Mouse (Mus musculus) testis, postnatal 14 days (tissue): ENCODE measurements at regions not wholly inside any gene's neighbourhood (a gene's known extent, or its start where the extent isn't known, plus 50 kb on each side); places are given as distances from the start of the nearest gene placed in this dataset.

Source experiments
- DNase-seq: peaks from one replicate; pipeline ENCODE4 v3.0.0; 2021; ENCODE audit warnings: low spot score

DNA sequence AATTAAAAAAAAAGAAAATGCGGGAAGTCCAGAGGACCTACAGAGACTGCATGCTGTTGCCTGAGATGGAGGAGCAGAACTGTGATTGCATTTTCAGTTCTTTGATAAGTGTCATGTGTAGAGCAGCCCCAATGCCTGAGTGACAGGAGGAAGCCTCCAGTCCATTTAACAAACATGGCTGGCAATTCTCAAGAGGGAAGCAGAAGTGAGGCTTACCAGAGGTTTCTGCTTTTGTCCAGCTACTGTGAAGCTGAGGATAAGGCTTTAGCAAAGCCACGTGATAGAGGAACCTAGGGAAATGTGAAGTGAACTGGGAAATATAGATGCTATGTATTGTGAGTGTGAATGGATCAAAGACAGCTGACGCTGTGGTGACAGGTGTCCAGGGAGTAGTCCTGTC lies 56.6 kb downstream of the Sucnr1 start:
- no peak for DNase-seq

DNA sequence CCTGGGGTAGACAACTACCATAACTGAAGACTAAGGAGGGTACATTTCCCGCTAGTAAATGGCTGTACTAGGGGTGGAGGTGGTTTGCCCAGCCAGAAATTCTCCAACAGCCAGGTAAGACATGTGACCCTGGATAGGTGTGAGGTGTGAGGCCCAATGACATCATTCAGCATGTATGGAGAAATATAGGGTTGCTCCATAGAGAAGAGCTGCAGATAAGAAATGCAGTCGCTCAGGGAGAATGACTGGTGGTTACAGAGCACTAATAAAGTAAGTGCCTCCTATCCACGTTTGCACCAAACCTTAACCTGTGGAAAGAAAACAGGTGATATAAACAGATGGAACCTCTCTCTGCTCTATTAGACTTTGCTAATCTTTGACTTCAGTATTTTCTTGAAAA lies 78.2 kb downstream of the Sucnr1 start:
- no peak for DNase-seq

DNA sequence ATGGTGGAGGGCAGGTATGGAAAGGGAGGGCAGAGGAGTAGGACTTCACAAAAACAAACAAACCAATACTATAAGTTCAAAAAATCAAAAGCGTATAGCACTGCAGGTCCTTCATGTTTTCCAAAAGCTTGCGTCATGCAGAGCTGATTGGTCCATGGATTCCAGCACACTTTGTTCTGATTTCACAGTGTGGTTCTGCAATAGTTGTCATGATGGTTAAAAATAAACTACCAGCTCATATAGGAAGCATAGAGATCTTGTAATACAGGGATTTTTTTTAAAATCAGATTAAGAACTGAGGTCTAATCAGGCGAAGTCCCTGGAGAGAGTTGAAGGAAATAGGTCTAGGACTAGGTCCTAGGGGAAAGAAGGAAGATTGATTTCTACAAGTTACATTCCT lies 86.0 kb downstream of the Sucnr1 start:
- DNase-seq, result no peak

DNA sequence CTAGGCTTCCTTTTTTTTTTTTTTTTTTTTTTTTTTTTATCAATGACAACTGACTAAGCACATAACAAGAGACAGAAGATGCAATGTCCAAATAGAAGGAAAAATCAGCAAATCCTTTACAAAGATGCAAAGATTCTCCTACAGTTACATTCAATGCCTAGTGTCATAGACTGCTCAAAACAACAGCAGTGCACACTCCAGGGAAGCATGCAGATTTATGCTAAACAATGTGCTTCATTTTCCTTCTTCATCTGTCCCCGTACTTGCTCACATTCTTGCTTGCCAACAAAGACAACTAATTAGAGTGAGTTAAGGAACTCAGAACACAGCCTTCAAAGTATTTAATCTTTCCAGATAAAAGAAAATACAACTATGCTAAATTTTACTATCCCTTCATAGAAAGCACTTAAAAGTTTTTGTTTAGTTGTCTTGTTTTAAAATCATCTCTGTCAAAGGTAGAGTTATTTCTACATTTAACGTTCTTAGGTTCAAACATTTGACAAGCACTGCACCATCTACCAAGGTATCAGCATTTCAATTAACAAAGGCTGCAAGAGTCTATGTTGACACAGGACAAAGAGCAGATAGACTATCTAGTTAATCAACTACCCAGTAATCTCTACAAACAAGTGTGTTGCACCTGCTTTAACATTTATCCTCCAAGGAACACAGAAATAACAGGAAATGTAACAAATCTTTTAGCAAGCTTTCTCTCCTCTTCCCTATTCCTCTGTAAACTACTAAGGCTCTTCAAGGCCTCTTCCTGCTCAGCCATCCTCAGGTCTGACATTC lies 86.7 kb downstream of the Sucnr1 start:
- DNase-seq, result no peak

DNA sequence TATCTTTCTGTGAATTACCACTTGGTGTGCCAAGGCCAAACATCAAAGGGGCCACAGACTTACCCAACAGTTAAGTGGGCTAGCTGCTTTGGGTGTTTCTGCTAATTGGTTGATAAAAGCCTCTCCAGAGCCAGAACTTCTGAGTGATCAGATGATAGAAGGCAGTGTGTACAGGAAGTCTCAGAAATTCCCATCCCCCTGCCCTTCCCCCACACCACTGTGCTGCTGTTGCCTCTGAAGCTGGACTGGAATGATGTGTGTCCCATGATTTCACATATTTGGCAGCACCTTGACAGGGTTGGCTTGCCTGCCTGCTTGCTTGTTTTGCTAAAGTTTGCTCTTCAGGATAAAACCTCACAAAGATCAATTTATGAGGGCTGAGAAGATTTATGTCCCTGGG lies 87.9 kb downstream of the Sucnr1 start:
- DNase-seq, result no peak

DNA sequence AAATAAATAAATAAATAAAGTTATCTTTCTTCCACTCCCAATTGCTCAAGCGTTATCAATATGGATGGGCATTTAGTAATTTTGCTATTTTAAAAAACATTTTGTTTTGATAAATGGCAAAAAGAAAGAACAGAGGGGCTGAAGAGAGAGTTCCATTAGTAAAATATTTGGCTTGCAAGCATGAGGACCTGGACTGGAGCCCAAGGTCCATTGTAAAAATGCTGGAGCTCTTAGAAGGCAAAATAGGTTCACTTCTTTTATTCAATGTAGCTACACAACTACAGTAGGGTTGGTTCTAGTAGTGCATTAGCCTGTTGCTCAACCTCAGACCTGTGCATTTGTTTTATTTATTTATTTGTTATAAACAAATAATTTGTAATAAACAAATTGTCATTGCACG lies 102.8 kb downstream of the Sucnr1 start:
- peak; percentile 11 for DNase-seq

DNA sequence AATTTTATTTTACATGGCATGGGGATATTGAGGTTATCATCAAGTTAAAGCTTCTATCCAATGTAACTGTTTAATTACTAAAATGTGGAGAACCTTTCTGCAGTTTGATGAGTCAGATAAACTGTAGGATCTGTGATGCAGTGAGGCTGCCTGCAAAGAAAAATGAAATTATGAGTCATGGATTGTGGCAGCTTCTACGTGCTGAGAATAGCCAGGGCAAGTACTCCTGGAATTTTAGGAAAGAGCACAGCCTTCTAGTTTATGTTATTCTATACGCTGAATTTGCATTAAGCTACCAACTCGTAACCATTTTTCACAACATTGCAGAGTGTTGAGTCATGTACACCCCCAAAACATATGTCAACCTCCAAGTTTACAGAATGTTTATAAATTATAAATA lies 114.4 kb downstream of the Sucnr1 start:
- no peak for DNase-seq

DNA sequence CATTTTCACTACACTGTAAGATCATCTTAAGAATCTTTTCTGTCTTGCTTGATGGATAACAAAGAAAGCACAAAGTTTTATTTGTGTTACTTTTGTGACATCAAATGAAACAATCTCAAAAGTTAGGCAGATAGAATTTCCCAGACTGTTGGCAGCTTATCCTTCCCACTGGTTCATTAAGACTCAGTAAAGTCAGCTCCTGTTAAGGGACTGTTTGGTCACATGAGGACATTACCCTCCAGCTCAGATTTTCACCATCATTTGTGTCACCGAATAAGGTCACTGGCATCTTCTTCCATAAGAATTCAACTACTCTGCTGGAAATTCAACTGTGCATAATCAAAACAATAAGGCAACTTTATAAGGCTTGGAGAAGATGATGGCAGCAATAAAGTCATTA lies 126.3 kb downstream of the Sucnr1 start:
- DNase-seq, result no peak

DNA sequence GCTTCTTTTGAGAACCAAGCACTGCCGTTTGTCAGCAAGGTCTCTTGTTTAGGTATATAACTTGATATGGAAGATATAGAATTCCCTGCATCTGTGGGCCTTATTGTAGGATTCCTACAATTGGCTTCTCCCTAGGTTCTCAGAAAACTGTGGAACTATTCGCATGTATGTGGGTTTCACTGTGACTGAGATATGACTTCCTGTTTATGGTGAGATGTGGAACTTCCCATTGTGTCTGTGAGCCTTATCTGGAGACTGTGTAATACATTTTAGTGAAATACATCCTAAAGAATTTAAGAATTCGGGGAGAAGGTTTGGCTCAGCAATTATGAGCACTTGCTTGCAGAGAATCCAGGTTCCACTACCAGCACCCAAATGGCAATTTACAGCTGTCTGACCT lies 137.3 kb downstream of the Sucnr1 start:
- DNase-seq, result no peak

DNA sequence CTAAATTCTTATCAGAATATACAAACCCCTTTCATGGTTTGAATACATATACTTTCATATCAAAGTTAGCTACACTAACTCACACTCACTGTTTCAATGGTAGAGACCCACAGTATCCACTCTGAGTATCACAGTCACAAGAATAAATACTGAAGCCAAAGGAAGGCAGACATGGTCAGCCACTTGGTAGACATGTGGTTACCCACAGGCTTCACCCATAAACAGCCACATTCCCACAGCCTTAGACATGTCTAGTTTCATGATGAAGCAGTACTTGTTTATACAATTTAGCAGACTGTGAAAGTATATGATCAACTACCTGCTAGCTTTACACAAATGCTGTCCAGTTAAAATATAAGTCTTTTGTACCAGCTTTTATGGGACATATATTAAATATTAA lies 159.0 kb downstream of the Sucnr1 start:
- no peak for DNase-seq

DNA sequence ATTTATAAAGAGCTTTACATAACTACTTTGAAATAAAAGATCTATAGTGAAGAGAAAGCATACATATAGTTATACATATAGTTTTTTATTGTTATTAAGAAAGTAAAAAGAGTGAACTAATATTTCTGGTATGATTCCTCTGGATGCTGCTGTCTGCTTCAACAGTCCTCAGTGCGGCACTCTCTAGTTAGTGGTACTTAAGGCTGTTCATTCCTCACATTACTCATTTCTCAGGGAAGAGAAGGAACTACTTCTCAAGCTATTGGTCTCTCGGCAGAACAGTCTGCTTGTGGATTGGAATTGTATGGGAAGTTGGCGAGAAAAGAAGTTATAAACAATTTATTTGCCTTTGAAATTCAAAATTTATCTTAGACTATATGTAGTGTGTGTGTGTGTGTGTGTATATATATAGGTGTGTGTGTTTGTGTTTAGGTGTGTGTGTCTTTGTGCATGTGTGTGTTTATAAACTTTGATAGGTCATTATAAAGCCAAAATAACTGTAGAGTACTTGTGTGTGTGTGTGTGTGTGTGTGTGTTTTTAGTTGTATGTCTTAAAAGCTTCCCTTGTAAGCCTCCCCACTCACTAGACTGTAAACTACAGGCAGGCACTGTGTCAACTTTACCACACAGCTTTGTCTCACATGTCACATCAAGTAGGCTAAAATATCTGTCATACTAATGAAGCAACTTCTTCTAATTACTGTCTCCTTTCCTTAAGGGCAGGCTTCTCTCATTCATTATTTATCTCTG lies 185.2 kb downstream of the Sucnr1 start:
- DNase-seq, result no peak

DNA sequence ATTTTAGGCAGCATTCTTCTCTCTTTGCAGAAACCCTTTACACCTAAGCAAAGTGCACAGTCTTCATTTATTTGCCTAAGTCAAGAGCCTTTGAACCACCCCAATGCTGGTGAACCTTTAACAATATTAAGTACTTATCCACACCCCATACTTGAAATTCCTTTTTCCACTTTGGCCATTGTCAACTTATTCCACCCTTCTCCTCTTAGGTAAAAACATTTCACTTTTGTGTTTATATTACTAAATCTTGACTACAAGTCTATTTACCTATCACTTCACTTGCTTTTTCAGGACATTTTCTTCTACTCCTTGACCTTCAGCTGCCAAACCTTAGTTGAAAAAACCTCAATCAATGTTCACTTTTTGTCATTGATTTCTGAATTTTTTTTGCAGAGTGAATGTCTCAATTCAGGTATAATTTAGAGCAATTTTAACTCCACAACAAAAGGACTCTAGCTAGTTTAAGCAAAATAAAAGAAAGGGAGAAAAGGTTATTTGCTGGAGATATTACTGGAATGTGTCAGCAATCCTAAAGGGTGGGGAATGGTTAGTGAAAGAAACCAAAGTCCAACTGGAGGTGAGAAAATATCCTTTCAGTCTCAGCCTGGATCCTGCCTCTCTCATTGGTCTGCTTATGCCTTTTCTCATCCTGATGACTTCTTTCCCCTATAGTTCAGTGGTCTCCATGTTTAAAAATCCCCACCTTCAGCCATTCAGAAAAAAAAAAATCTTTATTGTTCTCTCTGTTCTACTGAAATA lies 185.9 kb downstream of the Sucnr1 start:
- no peak for DNase-seq

DNA sequence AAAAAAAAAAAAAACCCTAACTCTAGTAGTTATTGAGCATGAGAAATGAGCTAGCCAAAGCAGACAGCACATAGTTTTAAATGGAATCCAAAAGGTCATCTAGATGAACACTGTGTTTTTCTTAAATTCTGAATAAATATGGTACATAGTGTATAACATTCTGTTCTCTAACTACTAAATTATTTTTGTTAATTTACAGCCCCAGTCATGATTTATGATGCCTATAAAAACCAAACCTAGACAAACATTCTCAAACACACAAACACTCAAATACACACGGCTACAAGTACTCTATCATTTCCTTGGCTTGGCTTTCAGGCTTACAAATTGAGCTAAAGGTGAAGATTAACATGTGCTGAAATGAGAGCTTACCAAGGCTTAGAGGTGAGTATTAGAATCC lies 188.8 kb downstream of the Sucnr1 start:
- DNase-seq, result no peak

DNA sequence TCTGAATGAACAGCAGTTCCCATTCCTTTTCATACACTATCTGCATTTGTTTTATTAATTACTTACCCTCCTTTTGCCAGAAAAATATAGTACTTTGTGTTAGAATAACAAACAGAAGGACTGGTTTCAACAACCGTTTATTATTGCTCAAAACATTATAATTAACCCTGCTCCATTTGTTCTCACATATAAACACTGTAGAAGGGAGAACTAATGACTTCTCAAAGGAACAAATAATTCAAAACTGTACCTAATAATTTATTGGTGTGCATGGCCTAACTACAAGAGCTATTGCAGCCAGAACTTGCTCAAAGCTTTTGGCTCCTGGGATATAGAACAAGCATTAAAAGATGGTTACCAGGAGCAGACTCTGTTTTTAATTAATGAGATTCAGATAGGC lies 192.1 kb downstream of the Sucnr1 start:
- DNase-seq, result no peak

DNA sequence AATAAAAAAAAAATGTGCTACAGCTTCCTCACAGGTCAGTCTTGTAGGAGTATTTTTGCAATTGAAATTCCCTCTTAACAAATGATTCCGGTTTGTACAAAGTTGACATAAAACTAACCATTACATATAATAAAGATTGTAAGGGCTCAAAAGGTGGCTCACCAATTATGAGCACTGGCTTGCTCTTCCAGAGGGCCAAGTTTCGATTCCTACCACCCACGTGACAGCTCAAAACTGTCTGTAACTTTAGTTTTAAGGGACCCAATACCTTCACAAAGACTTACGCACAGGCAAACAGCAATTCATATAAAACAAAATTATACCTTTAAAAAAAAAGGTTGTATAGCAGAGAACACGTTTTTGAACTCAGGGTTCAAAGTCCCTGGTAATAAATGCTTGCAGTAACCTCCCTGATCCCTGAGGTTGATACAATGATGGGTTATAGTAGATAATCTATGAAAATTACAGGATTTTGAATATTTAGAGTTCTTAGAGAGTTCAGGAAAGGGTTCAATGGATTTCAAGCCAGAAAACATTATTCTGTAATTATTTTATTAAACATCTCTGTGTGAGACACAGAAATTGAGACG lies 193.7 kb downstream of the Sucnr1 start:
- no peak for DNase-seq

DNA sequence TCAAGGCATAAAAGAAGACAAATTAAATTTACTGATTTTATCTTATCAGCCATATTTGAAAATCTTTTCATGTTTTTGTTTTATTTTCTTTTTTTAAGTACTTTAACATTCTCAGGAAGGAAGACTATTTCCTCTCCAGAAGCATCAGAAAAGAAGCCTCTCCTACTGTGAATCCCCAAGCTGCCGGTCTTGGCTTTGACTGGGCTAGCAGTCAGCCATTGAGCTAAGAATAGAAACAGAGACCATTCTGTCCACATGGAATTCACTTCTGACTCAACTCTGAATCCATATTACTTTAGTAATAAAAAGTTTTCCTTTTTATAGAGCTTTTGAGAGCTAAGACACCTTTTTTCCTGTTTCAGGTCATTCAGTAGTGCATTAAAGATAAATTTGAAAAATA lies 194.8 kb upstream of the Mbnl1 start:
- no peak for DNase-seq

DNA sequence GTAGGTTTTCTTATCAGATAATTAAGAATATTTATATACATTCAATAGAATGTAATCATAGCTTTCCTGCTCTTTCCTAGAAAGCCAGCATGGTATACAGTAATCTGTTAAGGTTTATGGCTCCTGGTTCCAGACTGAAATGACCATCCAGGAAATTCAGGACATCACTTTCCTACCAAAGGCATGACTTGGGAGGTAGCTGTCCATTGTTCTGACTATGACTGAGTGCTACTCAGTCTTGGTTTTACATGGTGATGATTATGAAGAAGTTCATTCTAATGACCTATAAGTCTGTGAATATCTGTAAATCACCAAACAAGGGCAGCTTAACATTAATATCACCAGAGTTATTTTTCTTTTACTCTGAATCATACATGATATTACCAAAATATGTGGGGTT lies 191.4 kb upstream of the Mbnl1 start:
- DNase-seq, result no peak

DNA sequence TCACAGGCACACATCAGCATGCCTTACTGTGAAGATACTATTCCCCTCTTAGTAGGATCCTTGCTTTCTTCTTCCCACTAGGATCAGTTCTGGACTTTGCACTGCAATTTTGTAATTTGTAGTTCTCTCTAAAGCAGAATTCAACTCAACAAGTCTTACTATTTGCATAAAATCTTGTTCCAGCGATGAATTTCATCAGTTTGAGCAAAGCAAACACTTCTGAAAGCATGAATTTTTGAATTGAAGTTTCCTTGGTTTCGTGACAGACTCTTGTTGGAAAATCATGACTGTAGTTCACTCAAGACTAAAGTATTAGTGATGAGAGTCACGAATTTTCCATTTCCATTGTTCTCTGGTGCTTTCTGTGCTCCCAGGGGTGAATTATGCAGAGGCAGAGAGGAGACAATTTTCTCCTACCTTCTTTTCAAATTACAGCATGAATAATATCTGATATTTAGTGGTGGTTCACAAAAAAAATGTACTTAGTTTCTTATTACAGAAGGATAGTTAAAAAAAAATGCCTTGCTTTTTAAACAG lies 190.6 kb upstream of the Mbnl1 start:
- DNase-seq, result no peak

DNA sequence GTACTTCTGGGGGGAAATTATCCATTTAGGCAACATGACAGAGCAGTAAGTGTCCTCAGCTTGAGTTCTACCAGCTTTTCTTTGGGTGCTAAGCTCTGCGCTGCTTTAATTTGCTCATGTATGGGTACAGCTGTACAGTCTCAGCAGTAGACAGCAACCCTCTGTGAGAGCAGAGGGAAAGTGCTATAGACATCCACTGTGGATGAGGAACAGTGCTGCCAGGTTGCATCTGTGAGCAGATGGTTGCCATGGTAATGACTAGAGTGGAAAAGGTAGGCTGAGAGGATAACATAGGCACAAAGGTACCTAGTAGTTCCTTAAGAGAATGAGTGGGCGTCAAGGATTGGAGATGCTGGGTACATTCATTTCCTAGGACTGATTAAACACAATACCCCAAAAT lies 180.5 kb upstream of the Mbnl1 start:
- DNase-seq, result no peak

DNA sequence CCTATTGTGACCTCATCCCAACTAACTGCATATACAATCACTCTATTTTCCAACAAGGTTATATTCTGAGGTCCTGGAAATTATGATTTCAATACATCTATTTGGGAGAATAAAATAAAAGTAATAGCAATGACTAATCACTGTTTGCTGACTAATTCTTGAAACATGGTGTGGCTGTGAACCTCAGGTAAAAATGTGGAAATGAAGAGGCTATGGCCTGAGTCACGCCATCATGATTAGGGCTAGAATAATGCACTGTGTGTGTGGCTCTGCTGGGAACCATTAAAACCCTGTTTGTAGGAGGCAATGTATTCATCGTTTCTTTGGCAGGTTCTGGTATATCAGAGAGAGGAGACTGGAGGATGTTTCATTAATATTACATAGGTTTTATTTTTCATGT lies 179.7 kb upstream of the Mbnl1 start:
- DNase-seq, result no peak

DNA sequence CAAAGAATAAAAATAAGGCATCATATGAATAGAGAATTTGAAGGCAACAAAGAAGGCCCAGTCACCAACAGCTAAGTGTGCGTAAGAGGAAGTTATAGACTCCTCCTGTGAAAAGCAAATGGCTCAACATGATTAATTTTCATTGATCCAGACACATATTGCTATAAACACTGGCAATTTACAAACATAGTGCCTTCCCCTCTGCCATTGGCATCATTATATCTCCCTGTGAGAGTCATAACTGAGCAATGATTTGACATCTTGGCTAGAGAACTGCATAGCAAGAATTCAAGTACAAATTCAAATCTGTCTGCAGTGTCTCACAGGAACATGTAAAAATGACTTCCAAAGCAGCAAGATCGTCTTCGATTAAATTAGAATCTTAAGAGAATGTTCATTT lies 167.2 kb upstream of the Mbnl1 start:
- no peak for DNase-seq

DNA sequence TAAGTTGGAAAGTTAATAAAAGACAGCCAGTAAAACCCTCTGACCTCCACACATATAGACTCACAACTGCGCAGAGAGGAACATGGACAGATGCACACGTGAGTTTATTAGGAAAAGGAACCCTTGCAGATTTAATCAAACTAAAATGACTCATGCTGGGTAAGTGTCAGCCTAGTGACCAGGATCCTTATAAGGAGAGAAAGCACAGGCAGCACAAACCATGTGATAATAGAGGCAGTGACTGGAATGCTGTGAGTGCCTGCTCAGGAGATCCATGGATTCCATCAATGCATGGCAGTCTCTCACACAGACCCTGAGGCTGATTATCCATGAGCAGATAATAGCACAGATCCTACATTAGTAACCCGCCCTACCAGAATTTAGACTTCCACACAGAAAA lies 162.2 kb upstream of the Mbnl1 start:
- DNase-seq, result no peak
